Mouse (Mus musculus): Measurements from ENCODE around the gene Sh3kbp1.

Gene Sh3kbp1

DNA sequence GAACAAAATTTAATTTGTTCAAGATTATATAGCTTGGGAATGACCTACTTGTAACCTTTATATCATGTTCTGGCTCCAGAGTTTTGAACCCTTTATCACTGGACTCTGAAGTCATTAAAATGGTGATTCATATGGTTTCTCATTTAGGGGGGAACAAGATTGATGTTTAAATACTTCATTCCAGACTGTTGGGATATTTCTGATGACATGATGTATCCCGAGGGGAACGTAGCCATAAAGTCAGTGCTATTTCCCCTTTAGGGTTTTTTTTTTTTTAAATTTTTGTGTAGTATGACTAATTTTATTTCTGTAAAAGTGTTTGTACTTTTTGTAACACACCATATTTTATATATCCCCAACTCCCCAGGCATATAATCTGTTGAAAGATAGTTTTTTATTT, 212.7 kb downstream of the Sh3kbp1 start:
- no peak for DNase-seq (ENCODE audit: low spot score)

DNA sequence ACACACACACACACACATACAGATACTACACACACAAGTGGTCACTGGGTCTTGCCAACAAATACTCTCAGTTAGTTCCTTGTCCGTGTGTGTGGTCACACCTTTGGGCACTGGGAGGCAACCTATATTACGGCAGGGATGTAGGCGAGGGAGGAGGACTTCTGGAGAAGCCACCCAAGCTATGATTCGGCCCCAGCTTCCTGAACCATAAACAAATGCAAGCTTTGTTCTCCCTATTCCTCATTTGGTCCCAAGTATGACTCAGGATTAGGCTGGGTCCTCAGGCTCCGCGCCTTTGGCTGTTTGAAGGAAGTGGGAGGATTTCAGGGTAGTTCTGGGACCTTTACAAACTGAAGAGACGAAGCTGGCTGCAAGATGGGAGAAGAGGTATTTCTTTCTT, 213.2 kb downstream of the Sh3kbp1 start:
- no peak for DNase-seq (ENCODE audit: low spot score)

DNA sequence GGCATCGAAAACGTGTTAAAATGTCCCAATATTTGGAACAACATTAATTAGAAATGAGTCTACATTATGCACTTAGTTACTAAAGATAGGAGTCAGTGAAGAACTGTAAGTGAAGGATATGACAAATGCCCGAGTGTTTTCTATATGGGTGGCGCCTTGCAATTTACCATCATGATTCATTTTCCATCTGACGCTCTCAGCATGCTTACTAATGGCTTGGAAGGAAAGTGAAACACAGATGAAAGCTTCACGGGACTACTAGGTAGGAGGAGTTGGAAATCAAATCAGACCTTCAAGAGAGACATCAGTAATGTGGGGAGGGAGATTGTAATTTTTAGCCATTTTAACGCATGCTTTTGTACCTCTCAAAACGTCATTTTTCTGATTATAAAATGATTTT, 223.7 kb downstream of the Sh3kbp1 start:
- no peak for DNase-seq (ENCODE audit: low spot score)

DNA sequence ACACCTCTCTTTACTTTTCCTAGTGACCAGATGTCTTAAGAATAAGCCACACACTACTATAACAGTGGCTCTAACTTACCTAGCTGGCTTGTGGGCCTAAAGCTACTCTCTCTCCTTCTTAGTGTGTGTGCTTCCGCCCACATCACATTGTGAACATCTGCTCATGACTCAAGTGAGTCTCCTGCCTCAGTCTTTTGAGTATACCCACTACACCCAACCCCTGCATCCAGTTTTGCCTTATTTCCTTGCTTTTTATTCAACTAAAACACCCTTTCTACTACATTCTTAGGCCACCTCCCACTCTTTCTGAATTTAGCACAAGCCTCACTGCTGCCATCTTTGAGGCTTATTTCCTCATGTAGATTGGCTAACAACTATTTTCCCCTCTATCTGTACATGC, 229.8 kb downstream of the Sh3kbp1 start:
- DNase-seq (ENCODE audit: low spot score), result no peak

DNA sequence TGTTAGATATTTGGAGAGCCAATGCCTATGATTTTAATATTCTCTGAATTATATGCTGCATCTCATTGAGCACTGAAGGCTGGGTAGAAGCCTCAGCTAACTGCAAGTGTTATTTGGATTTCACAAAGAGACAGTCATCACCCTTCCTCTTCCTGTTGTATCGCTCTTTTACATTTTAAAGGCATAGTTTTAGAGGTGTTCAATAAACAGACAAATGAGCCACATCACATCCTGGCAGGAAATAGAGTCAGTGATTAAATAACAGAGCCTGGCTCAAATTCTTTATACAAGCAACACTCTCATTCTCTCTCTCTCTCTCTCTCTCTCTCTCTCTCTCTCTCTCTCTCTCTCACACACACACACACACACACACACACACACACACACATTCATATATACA, 231.1 kb downstream of the Sh3kbp1 start:
- no peak for DNase-seq (ENCODE audit: low spot score)

DNA sequence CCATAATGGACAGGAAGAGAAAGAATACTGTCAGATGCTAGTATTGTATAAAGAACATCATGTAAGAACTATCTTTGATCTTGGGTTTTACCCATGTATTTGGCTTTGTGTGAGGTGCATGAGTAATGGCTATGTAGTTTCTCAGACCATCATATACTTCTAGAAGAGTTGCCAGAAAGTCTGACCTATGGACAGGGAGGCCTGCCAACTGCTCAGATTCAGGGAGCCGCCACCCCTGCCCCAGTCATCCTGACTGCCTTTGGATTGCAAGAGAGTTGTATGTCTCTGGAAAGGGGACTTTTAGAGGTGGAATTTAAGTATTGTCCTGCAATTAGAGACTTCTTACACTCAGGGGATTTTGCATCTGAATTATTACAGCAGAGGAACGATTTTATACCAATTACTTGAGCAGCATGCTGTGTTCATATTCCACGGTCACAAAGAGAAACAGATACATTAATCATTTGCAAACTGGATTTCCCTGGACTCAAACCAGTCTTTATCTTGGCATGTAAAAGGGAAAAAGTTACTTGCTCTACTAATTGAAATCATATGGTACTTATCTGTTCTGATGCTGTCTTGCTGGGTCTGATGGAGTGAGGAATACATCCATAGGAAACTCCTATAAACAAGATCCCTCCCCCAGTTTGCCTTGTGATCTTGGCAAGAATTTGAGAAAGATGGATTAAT, 233.9 kb downstream of the Sh3kbp1 start:
- DNase-seq (ENCODE audit: low spot score), result no peak

DNA sequence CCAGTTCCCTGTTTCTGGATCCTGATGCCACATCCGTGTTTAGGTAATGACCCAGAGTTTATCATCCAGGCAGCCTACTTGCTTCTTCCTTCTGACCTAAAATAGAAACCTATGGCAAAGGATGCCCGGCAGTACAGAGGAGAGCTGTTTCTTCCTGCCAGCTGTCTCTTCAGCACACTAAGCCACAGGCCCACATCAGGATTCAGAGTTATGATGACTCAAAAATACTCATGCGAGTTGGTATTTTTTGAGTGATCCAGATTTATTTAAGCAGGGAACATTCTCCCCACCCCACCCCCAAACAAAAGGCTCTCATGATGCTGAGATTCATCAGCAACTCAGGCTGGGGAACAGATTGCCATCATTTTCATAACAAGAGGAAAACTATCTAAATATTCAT, 240.6 kb downstream of the Sh3kbp1 start:
- no peak for DNase-seq (ENCODE audit: low spot score)

DNA sequence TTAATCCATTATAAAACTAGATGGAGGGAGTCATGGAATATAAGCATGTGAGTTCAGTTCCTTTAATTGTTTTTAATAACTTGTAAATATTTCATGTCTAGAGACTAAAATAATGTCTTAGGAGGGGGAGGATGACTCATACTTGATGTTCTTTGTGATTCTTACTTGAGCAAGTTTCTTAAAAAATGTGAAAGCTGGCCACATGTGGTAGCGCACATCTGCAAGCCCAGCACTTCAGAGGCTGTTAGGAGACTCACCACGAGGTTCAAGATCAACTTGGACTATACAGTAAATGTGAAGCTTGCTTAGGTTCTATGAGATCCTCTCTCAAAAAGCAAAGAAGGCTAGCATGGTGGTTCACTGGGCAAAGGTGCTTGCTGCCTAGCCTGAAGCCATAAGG, 245.4 kb downstream of the Sh3kbp1 start:
- no peak for DNase-seq (ENCODE audit: low spot score)

DNA sequence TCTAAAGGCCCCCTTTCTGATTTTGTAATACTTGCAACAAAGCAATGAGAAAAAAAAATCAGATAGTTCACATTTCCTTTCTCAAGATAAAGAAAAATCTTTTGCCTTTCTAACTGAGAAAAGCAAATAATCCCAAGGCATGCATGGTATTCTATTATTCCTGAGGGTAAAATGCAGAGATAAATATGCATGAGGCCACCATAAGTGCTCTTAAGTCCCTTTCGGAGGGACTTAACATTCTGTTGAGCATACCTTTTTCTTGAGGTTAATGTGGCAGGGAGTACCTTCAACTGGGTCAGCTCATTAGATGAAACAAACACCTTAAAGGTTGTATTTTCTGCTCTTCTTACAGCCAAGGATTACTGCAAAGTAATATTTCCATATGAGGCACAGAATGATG, 250.7 kb downstream of the Sh3kbp1 start:
- no peak for DNase-seq (ENCODE audit: low spot score)

DNA sequence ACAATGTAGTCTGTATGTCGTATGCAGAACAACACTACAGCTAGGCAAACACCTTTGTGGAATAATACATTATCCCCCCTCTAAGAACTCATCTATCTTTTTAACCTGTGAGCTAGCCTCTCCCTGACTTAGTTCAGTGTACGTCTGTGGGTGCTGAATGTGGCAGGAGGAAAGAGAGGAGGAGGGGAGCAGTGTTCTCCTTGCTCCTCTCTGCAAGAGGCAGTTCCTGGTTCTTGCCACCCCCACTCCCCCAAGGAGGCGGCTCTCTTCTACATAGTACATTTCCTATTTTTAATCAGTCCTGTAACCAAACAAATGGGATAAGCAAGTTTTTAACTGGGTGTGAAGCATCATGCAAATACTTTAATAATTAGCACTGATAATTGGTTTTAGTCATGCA, 252.4 kb downstream of the Sh3kbp1 start:
- DNase-seq (ENCODE audit: low spot score), result no peak

DNA sequence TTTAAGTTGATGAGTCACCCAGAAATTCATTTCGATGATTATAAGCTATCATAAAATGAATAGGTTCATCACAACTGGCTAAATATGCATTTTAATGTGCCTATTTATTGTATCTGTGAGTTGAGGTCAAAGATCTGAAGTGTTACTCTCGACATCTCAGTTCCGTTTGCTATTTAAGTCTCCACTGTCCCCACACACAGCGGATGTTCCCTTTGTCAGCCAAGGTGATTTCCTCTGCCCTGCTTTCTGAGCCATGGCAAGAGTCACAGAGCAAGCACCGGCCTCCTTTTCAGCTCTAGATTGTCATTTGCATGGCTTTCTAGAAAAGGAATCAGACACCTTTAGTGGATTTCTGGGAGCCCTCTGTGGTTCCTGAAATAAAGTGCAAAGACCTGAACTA, 254.5 kb downstream of the Sh3kbp1 start:
- no peak for DNase-seq (ENCODE audit: low spot score)

DNA sequence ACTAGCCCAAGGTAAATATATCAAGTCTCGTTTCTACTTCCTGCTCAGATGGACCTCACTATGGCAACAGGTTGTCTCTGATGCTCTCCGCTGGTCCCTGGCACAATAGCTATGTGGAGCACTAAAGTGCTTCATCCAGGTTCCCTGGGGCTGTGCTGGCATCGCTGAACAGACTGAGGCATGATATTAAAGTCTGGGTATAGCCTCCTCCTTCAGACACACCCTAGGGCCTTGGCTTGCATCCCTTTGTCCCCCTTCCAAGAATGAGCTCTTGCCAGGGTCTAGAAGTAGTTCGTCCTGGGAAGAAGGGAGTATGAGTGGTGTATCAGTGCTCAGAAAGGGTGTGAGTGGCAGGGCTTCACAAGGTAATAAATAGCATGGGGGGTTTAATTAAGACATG, 269.5 kb downstream of the Sh3kbp1 start:
- no peak for DNase-seq (ENCODE audit: low spot score)

DNA sequence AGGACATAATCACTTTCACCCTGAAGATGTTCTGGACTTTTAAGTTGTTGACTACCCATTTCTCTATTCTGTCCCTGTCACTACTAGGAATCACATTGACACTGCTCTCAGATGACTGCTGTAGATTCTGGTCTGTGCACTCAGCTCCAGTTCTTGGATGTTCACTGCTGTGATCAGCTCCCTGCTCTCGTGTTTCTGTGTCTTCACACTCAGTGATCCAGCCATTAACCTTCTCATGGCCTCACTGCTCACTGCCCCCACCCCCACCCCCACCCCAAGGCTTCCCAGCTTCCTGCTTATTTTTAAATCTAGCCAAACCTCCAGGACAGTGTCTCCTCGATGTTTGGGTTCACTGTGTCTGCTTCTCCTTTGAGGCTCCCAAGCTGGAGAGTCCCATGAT, 271.0 kb downstream of the Sh3kbp1 start:
- DNase-seq (ENCODE audit: low spot score), result no peak

DNA sequence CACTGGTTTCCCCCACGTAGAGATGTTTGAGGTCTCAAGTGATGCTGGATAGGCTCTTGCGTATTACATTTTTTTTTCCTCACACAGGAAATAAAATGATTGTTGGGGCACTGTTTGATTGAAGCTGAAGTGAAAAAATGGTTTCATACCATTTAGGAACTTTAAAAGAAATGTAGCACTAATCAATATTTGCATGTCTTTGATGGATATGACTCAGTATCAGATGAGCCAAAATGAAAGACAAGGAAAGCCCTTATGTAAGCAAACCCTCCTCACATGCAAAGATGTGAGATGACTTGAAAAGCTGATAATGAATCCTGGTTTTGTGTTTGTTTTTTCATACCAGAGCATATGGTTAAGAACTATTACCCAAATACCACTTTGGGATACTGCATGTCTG, 272.0 kb downstream of the Sh3kbp1 start:
- DNase-seq (ENCODE audit: low spot score), result no peak

DNA sequence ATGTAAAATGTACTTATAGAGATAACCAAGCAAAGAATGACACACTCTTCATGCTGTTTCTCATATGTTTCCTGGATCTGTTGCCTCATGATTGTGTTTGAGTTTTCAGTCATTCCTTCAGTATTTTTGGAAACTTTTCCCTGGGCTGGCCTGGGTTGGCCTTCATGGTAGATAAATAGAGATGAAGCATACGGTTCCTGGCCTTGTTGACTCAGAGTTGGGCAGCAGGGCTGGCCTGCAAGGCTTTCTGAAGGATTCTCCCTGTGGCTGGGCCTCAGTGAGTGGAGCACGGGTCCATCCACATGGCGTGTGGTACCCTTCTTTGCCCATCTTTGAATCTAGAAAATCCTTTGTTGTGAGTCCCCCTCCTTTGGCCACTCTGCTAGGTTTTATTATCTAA, 276.3 kb downstream of the Sh3kbp1 start:
- no peak for DNase-seq (ENCODE audit: low spot score)

DNA sequence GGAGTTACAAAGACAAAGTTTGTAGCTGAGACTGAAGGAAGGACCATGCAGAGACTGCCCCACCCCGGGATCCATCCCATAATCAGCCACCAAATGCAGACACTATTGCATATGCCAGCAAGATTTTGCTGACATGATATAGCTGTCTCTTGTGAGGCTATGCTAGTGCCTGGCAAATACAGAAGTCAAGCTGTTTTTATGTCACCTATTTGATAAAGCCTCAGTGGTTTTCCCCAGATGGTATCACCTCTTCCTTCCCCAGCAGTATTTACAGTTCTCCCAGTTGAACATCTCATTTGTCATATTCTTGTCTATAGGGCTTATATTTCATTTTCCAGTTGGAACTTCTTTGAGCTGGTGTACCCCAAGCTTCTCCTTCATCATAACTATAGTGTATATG, 280.6 kb downstream of the Sh3kbp1 start:
- no peak for DNase-seq (ENCODE audit: low spot score)

DNA sequence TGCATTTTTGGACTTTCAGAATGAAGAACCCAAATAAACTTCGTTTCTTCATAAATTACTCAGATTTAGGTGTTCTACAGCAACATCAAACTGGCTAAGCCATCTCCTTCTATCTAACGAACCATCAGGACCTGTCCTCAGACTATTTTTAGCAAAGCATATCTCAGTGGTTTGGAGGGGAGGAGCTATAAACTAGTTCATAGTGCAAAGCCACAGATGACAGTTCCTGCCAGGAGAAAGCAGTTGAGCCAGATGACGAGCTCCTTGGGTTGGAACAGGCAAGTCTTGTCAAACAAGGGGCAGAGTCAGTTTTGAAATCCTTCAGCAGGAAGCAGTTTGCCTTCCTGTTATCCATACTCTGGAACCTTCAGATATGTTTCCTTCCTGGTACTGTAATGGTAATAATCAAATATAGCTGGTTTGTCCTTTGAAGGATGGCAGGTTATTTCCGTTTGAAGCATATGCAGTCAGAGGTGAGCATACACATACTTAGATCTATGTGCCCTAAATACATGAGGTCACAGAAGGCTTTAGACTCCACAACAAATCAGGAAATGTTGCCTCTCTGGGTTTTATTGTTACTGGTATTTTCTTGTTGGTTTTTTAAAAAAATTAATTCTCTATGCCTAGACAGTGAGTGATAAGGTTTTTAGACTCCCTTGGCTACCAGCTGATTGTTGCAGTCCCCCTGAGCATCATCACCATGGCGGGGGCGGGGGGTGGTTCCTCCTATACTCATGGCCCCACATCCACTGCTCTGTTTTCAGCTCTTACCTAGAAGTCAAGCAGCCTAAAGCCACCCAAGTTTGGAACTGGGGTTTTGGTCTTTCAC, 282.6 kb downstream of the Sh3kbp1 start:
- DNase-seq (ENCODE audit: low spot score), result no peak

DNA sequence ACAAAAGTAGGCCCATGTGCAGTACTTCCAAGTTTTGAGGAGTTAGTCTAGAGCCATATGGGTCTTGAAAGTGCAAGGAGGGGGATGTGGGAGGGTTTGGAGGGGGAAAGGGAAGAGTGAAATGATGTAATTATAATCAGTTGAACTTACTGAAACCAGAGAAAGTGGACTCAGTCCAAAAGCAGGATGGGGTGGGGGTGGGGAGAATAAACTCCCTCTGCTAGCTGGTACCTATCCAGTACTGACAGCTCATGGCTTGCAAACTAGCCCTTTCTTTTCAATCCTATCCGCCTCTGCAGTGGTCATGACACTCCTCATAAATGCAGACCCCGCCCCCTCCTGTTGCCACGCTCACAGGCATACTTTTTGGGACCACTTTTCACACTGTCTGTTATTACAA, 283.5 kb downstream of the Sh3kbp1 start:
- DNase-seq (ENCODE audit: low spot score), result no peak

DNA sequence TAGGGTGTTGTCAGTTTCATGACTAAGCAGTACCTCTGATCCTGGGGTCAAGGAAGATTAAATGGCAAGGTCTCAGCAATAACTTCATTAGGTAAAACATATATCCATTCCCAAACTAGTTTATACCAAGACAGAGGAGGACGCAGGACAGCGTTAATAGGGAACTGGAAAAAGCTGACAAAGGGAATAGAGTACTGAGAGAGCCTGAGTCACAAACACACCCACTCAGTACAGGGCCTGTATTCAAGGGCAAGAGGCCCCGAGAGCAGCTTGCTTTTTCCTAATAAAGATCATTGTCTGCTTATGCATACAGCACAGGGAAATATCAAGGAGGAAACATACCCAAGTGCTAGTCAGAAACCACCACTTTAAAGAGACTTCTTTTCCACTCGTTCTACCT, 284.5 kb downstream of the Sh3kbp1 start:
- DNase-seq (ENCODE audit: low spot score), result no peak

DNA sequence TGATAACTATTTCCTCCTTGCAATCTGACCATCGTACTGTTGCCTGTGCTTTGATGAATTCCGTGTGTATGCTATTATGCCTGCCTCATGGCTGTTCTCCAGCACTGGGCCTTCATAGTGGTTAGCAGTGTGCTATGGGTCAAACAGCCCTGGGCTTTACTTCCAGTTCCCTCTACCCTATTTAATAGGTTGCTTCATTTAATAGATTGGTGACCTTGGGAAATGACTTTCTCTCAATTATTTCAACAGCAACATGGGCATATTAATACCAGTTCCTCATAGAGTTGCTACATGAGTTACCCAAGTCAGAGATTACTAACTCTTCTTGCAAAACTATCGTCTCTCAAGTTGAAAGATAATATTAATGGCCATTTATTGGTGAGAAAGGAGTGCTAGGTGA, 285.0 kb downstream of the Sh3kbp1 start:
- no peak for DNase-seq (ENCODE audit: low spot score)

DNA sequence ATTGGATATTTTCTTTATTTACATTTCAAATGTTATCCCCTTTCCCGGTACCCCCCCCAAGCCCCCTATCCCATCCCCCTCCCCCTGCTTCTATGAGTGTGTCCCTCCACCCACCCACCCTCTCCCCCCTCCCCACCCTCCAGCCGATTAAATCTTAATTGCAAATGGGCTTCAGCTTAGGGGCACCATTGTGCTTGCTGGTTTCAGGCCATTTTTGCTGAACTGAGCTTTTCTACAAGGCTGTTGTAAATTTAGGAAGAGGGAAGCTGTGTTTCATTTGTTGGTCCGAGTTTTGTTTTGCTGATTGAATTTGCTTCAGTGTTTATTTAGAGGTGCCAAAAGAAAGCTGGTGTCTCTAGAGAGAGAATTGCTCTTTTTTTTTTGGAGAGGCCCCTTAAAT, 286.4 kb downstream of the Sh3kbp1 start:
- no peak for DNase-seq (ENCODE audit: low spot score)

DNA sequence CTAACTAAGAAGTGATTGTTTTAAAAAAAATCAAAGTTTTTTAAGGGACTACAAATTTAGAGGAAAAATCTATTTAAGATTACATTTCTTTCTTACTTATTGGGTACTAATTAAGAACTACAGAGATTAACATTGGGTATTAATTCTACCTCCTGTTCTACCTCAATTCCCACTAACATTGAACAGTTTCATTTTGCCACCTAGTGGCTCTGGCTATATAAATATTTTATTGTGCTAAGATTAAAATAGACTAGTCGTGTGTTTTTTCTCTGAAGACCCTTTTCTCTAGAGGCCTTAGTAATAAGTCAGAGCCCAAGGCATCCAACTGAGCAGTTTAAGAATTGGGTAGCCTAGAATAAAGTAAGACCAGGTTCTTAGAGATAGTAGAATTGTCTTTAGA, 288.1 kb downstream of the Sh3kbp1 start:
- no peak for DNase-seq (ENCODE audit: low spot score)

DNA sequence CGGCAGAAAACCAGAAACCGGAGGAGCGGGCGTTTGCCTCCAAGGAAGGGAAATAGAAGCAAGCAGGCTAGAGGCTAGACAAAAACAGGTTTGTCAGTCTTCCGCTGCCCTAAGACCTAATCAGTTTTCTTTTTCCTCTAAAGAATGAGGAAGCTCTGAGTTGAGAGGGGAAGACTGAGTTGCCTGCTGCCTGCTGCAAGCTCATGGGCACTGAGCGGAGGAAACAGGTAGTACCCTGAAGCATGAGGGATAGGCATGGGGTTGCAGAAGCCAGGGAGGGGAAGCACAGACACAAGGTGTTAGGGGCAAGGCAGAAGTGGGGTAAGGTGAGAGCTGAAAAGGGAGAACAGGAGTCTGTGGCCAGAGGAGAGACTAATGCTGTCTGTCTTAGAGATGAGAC, 297.7 kb downstream of the Sh3kbp1 start:
- no peak for DNase-seq (ENCODE audit: low spot score)

DNA sequence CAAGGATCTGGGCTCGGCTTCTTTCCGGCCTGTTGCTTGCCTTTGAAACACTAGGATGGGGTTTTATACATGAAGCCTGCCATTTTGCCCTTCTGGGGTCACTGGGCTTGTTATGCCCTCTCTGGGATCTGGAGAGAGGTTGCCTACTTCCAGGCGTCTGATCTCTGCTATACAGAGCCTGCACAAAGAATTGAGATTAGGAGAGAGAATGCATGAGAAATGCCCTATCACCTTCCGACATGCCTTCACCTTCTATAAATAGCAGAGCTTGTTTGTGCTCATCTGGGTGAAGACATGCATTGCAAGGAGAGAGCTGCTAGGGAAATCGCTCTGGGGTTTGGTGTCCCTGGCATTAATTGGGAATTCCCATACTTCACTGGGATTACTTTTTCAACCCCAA, 301.1 kb downstream of the Sh3kbp1 start:
- no peak for DNase-seq (ENCODE audit: low spot score)
